Mouse (Mus musculus) testis, adult 2 months (tissue): ENCODE measurements around the gene Dnm3.

Experiments used
- CTCF ChIP-seq: fragments of 200-500 bp; IDR thresholded peaks from 2 replicates; pipeline ENCODE4 v1.5.1; 2012; ENCODE audit warnings: low read depth, mild to moderate bottlenecking, inconsistent platforms, low read length, moderate library complexity; ENCODE audit not compliant: control insufficient read depth, insufficient read depth, insufficient replicate concordance
- POLR2A ChIP-seq: fragments of 200-500 bp; IDR thresholded peaks from 2 replicates; pipeline ENCODE4 v1.6.1; 2012; ENCODE audit warnings: low read depth, mild to moderate bottlenecking, inconsistent platforms, low read length, moderate library complexity; ENCODE audit not compliant: control insufficient read depth

DNA sequence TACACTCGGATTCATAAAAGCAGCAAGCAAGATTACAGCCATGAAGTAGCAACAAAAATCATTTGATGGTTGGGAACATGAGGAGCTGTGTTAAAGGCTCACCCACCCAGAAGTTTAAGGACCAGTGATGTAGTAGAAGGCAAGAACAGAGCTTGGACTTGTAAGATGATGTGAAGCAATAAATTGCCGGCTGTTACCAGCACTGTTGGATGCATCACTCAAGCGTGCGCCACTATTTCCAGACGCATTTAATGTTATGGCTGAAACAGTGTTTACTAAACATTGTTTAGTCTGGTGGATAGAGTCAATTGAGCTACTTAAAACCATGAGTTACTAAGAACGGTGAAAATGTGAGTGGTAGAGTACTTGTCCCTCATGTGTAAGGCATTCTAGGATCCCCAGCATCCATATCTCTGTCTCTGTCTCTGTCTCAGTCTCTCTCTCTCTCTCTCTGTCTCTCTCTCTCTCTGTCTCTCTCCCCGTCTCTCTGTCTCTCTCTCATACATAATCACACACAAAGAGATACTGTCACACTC is 241.1 kb downstream of the Dnm3 start:
- TF ChIP-seq POLR2A, result no peak
- TF ChIP-seq CTCF, result no peak
